Mouse (Mus musculus) urinary bladder, postnatal 4 days (tissue): ENCODE data around the gene Grip1.

Source experiments
- DNase-seq, 2 experiments: peaks; one replicate each; pipeline ENCODE4 v3.0.0; 2021 to 2022; ENCODE audit warnings: low spot score in 2 of 2

Grip1 gene

GRCm38 (mm10) chr10:119660677-119661353 lies 207.2 kb downstream of the Grip1 start:
- DNase-seq = no peak

GRCm38 (mm10) chr10:119663586-119663985 lies 210.0 kb downstream of the Grip1 start:
- no peak for DNase-seq

GRCm38 (mm10) chr10:119666386-119666785 lies 212.8 kb downstream of the Grip1 start:
- no peak for DNase-seq

- no peak for DNase-seq
These were observed 216.8 kb downstream of the Grip1 start for GRCm38 (mm10) chr10:119670456-119670855.

- DNase-seq = no peak
These were observed 230.8 kb downstream of the Grip1 start for GRCm38 (mm10) chr10:119684377-119684826.

GRCm38 (mm10) chr10:119691358-119692083 lies 237.9 kb downstream of the Grip1 start:
- DNase-seq = no peak

GRCm38 (mm10) chr10:119692284-119692890 lies 238.8 kb downstream of the Grip1 start:
- DNase-seq = no peak

GRCm38 (mm10) chr10:119693400-119693799 lies 239.8 kb downstream of the Grip1 start:
- no peak for DNase-seq

GRCm38 (mm10) chr10:119697257-119697798 lies 243.7 kb downstream of the Grip1 start:
- DNase-seq = no peak

GRCm38 (mm10) chr10:119705348-119705747 lies 251.7 kb downstream of the Grip1 start:
- no peak for DNase-seq

- no peak for DNase-seq
These were observed 252.7 kb downstream of the Grip1 start for GRCm38 (mm10) chr10:119706281-119706680.

- no peak for DNase-seq
These were observed 253.4 kb downstream of the Grip1 start for GRCm38 (mm10) chr10:119706983-119707382.

GRCm38 (mm10) chr10:119721887-119722286 lies 268.3 kb downstream of the Grip1 start:
- DNase-seq = no peak

GRCm38 (mm10) chr10:119722471-119722870 lies 268.8 kb downstream of the Grip1 start:
- no peak for DNase-seq

- DNase-seq = no peak
These were observed 270.0 kb downstream of the Grip1 start for GRCm38 (mm10) chr10:119723671-119724070.

GRCm38 (mm10) chr10:119725363-119725762 lies 271.7 kb downstream of the Grip1 start:
- no peak for DNase-seq

GRCm38 (mm10) chr10:119725966-119726365 lies 272.3 kb downstream of the Grip1 start:
- no peak for DNase-seq

- no peak for DNase-seq
These were observed 273.3 kb downstream of the Grip1 start for GRCm38 (mm10) chr10:119726921-119727320.

GRCm38 (mm10) chr10:119730206-119730605 lies 276.6 kb downstream of the Grip1 start:
- no peak for DNase-seq

GRCm38 (mm10) chr10:119735011-119735992 lies 281.7 kb downstream of the Grip1 start:
- no peak for DNase-seq

- no peak for DNase-seq
These were observed 285.8 kb downstream of the Grip1 start for GRCm38 (mm10) chr10:119739466-119739865.
